Mouse (Mus musculus) E14TG2a.4 (cell line): ENCODE results near the gene Slc2a8.

Experiments used
- CTCF ChIP-seq: conservative IDR thresholded peaks from 2 replicates; pipeline ENCODE4 v1.5.1; 2014; ENCODE audit warnings: low read length
- NANOG ChIP-seq: IDR thresholded peaks from 2 replicates; pipeline ENCODE4 v1.6.1; 2014; ENCODE audit warnings: borderline replicate concordance, low read length, mixed read lengths
- POU5F1 ChIP-seq: IDR thresholded peaks from 2 replicates; pipeline ENCODE4 v1.6.1; 2014; ENCODE audit warnings: low read length, borderline replicate concordance

DNA sequence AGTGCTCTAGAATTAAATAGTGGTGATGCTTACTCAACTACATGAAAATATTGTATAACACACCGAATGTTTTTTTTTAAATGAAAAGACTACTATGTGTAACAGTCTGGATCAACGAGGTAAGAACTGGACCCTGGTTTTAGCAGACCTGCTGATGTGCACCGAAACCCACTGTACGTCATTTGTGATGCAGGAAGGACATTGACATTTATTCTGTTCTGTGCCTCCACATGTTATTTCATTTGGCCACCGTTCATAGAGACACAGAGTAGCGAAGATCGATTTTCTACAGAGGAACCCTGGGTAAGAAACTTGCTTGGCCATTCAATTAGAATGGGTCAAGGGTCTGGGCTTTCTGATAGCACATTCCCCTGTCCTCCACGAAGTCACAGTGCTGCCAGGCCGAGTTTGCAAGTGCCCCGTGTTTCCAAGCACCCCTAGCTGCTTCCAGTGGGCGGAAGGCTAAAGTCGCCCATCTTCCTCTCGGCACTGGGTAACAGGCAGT lies 15.6 kb downstream of the Slc2a8 start:
- TF ChIP-seq POU5F1 (no peak), CTCF (no peak), NANOG (no peak)
